Mouse (Mus musculus) left cerebral cortex, postnatal 4 days (tissue): Measurements from ENCODE around the gene Klhdc4. TPM values are rescaled to one million over a fixed set of nuclear protein-coding genes. Genes with fewer than 3 reads are reported as not detected.
A peak's percentile ranks its signal among the peaks of the same experiment; 100 is the strongest.

Experiments
- DNase-seq: peaks from one replicate; pipeline ENCODE4 v3.0.0-alpha.2; 2022
- intact Hi-C: fragments of 180-260 bp; cut with DNase I; formaldehyde crosslinking; loops from one replicate; pipeline ENCODE4 v1.15.1; 2025
- total RNA-seq, 2 experiments: library from RNA; stranded (reverse); gene quantifications; 2 replicates each; pipeline ENCODE4 v1.2.3; 2021

Gene Klhdc4
- total RNA-seq, 2 experiments from 2014 or later = 39.7 to 45.2 TPM

- no peak for DNase-seq
- intact Hi-C loops = loop anchor here (2.0 kb wide), 1 partner anchor 58 kb away; no protein-coding TSS in a partner anchor
Observed at GRCm38 (mm10) chr8:121850436-121850820, 21.1 kb upstream of the Klhdc4 start.

GRCm38 (mm10) chr8:121850018-121850417 lies 20.6 kb upstream of the Klhdc4 start:
- DNase-seq = peak; percentile 71
- intact Hi-C loops = loop anchor here (2.0 kb wide), 1 partner anchor 59 kb away; no protein-coding TSS in a partner anchor

- no peak for DNase-seq
- intact Hi-C loops = no loop called here
Observed at GRCm38 (mm10) chr8:121849303-121849702, 19.9 kb upstream of the Klhdc4 start.

GRCm38 (mm10) chr8:121848495-121848894 lies 19.1 kb upstream of the Klhdc4 start:
- intact Hi-C loops = no loop called here
- no peak for DNase-seq

GRCm38 (mm10) chr8:121847987-121848386 lies 18.6 kb upstream of the Klhdc4 start:
- intact Hi-C loops = no loop called here
- no peak for DNase-seq

GRCm38 (mm10) chr8:121847261-121847822 lies 18.0 kb upstream of the Klhdc4 start:
- intact Hi-C loops = no loop called here

GRCm38 (mm10) chr8:121846815-121847214 lies 17.4 kb upstream of the Klhdc4 start:
- no peak for DNase-seq
- intact Hi-C loops = no loop called here

More at GRCm38 (mm10) chr8:121847261-121847822, 18.0 kb upstream of the Klhdc4 start:
- DNase-seq = no peak

GRCm38 (mm10) chr8:121844765-121845164 lies 15.4 kb upstream of the Klhdc4 start:
- no peak for DNase-seq
- intact Hi-C loops = no loop called here

- intact Hi-C loops = no loop called here
- DNase-seq = no peak
Observed at GRCm38 (mm10) chr8:121843184-121843733, 13.9 kb upstream of the Klhdc4 start.

- intact Hi-C loops = no loop called here
- DNase-seq = no peak
Observed at GRCm38 (mm10) chr8:121842064-121842955, 12.9 kb upstream of the Klhdc4 start.

GRCm38 (mm10) chr8:121841242-121841641 lies 11.9 kb upstream of the Klhdc4 start:
- intact Hi-C loops = no loop called here
- peak; percentile 85 for DNase-seq

GRCm38 (mm10) chr8:121832503-121832902 lies 3.1 kb upstream of the Klhdc4 start:
- intact Hi-C loops = no loop called here
- peak; percentile 72 for DNase-seq

- intact Hi-C loops = no loop called here
- DNase-seq = no peak
Observed at GRCm38 (mm10) chr8:121832061-121832460, 2.7 kb upstream of the Klhdc4 start.

- intact Hi-C loops = no loop called here
- DNase-seq = peak; percentile 22
Observed at GRCm38 (mm10) chr8:121829777-121830362, 501 bp upstream of the Klhdc4 start.

- intact Hi-C loops = no loop called here
- no peak for DNase-seq
Observed at GRCm38 (mm10) chr8:121828376-121829023, 869 bp downstream of the Klhdc4 start.

- intact Hi-C loops = no loop called here
- no peak for DNase-seq
Observed at GRCm38 (mm10) chr8:121827726-121828125, 1.6 kb downstream of the Klhdc4 start.

GRCm38 (mm10) chr8:121821770-121822169 lies 7.6 kb downstream of the Klhdc4 start:
- intact Hi-C loops = no loop called here
- no peak for DNase-seq

GRCm38 (mm10) chr8:121821320-121821719 lies 8.0 kb downstream of the Klhdc4 start:
- intact Hi-C loops = no loop called here
- DNase-seq = no peak

- intact Hi-C loops = no loop called here
- no peak for DNase-seq
Observed at GRCm38 (mm10) chr8:121820840-121821239, 8.5 kb downstream of the Klhdc4 start.

GRCm38 (mm10) chr8:121818226-121818625 lies 11.1 kb downstream of the Klhdc4 start:
- no peak for DNase-seq
- intact Hi-C loops = no loop called here
